Mouse (Mus musculus) CD4-positive, CD25-positive, alpha-beta regulatory T cell, adult 9 weeks (primary cell): ENCODE measurements around the gene Slc22a19. TPM values are rescaled to one million over a fixed set of nuclear protein-coding genes. Genes with fewer than 3 reads are reported as not detected.

Source experiments
- polyA plus RNA-seq: library from polyadenylated mRNA; unstranded; fragments of 100-300 nt; shearing (Covaris generic); gene quantifications from one replicate; pipeline ENCODE4 v1.2.1, GENCODE M21; 2017

The Slc22a19 gene
- polyA plus RNA-seq = not detected

GRCm38 (mm10) chr19:7711148-7711547 lies at the start of gene Slc22a19:
Slc22a19 (minus strand) TSS chr19:7711310.

Other genes with a start within 250 kb of the Slc22a19 start
- gene Rtn3, start 228.0 kb downstream of the Slc22a19 start, polyA plus RNA-seq = 81.5 TPM
- 18.9 TPM for gene Atl3, start 217.3 kb downstream of the Slc22a19 start, polyA plus RNA-seq
- 111 TPM for gene Pla2g16, start 153.9 kb downstream of the Slc22a19 start, polyA plus RNA-seq
- not detected for gene Lgals12, start 104.1 kb downstream of the Slc22a19 start, polyA plus RNA-seq
- not detected for gene Hrasls5, start 98.8 kb downstream of the Slc22a19 start, polyA plus RNA-seq
- not detected for gene Slc22a26, start 91.4 kb upstream of the Slc22a19 start, polyA plus RNA-seq